Mouse (Mus musculus): Measurements from ENCODE around the gene Rhd. TPM values are rescaled to one million over a fixed set of nuclear protein-coding genes. Genes with fewer than 3 reads are reported as not detected.

Rhd gene
- polyA plus RNA-seq, 1 experiment from 2014 or later = 0.54 TPM

GRCm38 (mm10) chr4:134919733-134920540 is 55.6 kb downstream of the Rhd start:
- H3K9ac ChIP-seq (replicated peaks; ENCODE audit: low read length) = no peak overlapping the region
- DNase-seq = no peak
- 0 out of 2 replicates have a peak, but pooled peaks cover 5% of the 10 kb centered on the region for H3K27me3 ChIP-seq (ENCODE audit: control insufficient read depth, insufficient read depth, low read length)
- H3K4me3 ChIP-seq (replicated peaks; ENCODE audit: low read depth, low read length) = no peak overlapping the region
- H3K4me2 ChIP-seq (ENCODE audit: low read length) = no peak overlapping the region
- 41% methylated on average over 12 of the region's 12 CpGs for WGBS
- ATAC-seq (ENCODE audit: low FRiP score, low TSS enrichment) = no peak
- H3K27ac ChIP-seq (replicated peaks; ENCODE audit: low read depth, low read length) = no peak overlapping the region
- peaks cover 5% of the 10 kb centered on the region for H3K4me1 ChIP-seq (ENCODE audit: control insufficient read depth, insufficient read depth, low read length)
- 0 out of 2 replicates have a peak, but pooled peaks cover 3% of the 10 kb centered on the region for H3K36me3 ChIP-seq (ENCODE audit: control insufficient read depth, insufficient read depth, low read length)
- no peaks in the 10 kb centered on the region for H3K9me3 ChIP-seq (ENCODE audit: control insufficient read depth, low read length)

GRCm38 (mm10) chr4:134920631-134921030 is 56.3 kb downstream of the Rhd start:
- 0 out of 2 replicates have a peak, but pooled peaks cover 5% of the 10 kb centered on the region for H3K27me3 ChIP-seq (ENCODE audit: control insufficient read depth, insufficient read depth, low read length)
- H3K4me1 ChIP-seq (ENCODE audit: control insufficient read depth, insufficient read depth, low read length) = peaks cover 11% of the 10 kb centered on the region
- H3K9me3 ChIP-seq (ENCODE audit: control insufficient read depth, low read length) = no peaks in the 10 kb centered on the region
- 95% methylated on average over 6 of the region's 6 CpGs for WGBS
- H3K4me3 ChIP-seq (replicated peaks; ENCODE audit: low read depth, low read length) = no peak overlapping the region
- H3K9ac ChIP-seq (replicated peaks; ENCODE audit: low read length) = no peak overlapping the region
- peaks cover 9% of the 10 kb centered on the region for H3K36me3 ChIP-seq (ENCODE audit: control insufficient read depth, insufficient read depth, low read length)
- H3K4me2 ChIP-seq (ENCODE audit: low read length) = no peak overlapping the region
- ATAC-seq (ENCODE audit: low FRiP score, low TSS enrichment) = no peak
- H3K27ac ChIP-seq (replicated peaks; ENCODE audit: low read depth, low read length) = no peak overlapping the region
- no peak for DNase-seq

GRCm38 (mm10) chr4:134921703-134922102 is 57.4 kb downstream of the Rhd start:
- no peaks in the 10 kb centered on the region for H3K9me3 ChIP-seq (ENCODE audit: control insufficient read depth, low read length)
- WGBS = 89% methylated on average over 4 of the region's 4 CpGs
- 0 out of 2 replicates have a peak, but pooled peaks cover 2% of the 10 kb centered on the region for H3K27me3 ChIP-seq (ENCODE audit: control insufficient read depth, insufficient read depth, low read length)
- no peak overlapping the region for H3K27ac ChIP-seq (replicated peaks; ENCODE audit: low read depth, low read length)
- no peak overlapping the region for H3K4me2 ChIP-seq (ENCODE audit: low read length)
- peaks cover 19% of the 10 kb centered on the region for H3K36me3 ChIP-seq (ENCODE audit: control insufficient read depth, insufficient read depth, low read length)
- DNase-seq = no peak
- no peak overlapping the region for H3K4me3 ChIP-seq (replicated peaks; ENCODE audit: low read depth, low read length)
- H3K4me1 ChIP-seq (ENCODE audit: control insufficient read depth, insufficient read depth, low read length) = peaks cover 17% of the 10 kb centered on the region
- no peak overlapping the region for H3K9ac ChIP-seq (replicated peaks; ENCODE audit: low read length)
- ATAC-seq (ENCODE audit: low FRiP score, low TSS enrichment) = no peak

- Histone ChIP-seq H3K9me3 (ENCODE audit: control insufficient read depth, low read length) (no peaks in the 10 kb centered on the region), H3K27ac (replicated peaks; ENCODE audit: low read depth, low read length) (peak overlapping the region; percentile 92), H3K9ac (replicated peaks; ENCODE audit: low read length) (peak overlapping the region; percentile 53), H3K4me1 (ENCODE audit: control insufficient read depth, insufficient read depth, low read length) (peaks cover 17% of the 10 kb centered on the region), H3K27me3 (ENCODE audit: control insufficient read depth, insufficient read depth, low read length) (no peaks in the 10 kb centered on the region), H3K36me3 (ENCODE audit: control insufficient read depth, insufficient read depth, low read length) (peaks cover 26% of the 10 kb centered on the region), H3K4me3 (replicated peaks; ENCODE audit: low read depth, low read length) (peak overlapping the region; percentile 99), H3K4me2 (ENCODE audit: low read length) (peak overlapping the region; percentile 95)
- no peak for DNase-seq
- WGBS = 67% methylated on average over 10 of the region's 10 CpGs
- ATAC-seq (ENCODE audit: low FRiP score, low TSS enrichment) = no peak
Measured at GRCm38 (mm10) chr4:134922111-134922924, 58.0 kb downstream of the Rhd start.

GRCm38 (mm10) chr4:134922925-134923244 is 58.5 kb downstream of the Rhd start:
- Histone ChIP-seq H3K36me3 (ENCODE audit: control insufficient read depth, insufficient read depth, low read length) (peaks cover 31% of the 10 kb centered on the region), H3K9ac (replicated peaks; ENCODE audit: low read length) (peak overlapping the region; percentile 53), H3K4me3 (replicated peaks; ENCODE audit: low read depth, low read length) (peak overlapping the region; percentile 99), H3K27me3 (ENCODE audit: control insufficient read depth, insufficient read depth, low read length) (no peaks in the 10 kb centered on the region), H3K4me2 (ENCODE audit: low read length) (peak overlapping the region; percentile 95), H3K4me1 (ENCODE audit: control insufficient read depth, insufficient read depth, low read length) (peaks cover 17% of the 10 kb centered on the region), H3K27ac (replicated peaks; ENCODE audit: low read depth, low read length) (peak overlapping the region; percentile 92), H3K9me3 (ENCODE audit: control insufficient read depth, low read length) (no peaks in the 10 kb centered on the region)
- DNase-seq (peak; percentile 78), ATAC-seq (ENCODE audit: low FRiP score, low TSS enrichment) (peak; percentile 77; the same call in 1 of the 2 replicates)
- under 1% methylated on average over 13 of the region's 13 CpGs for WGBS

GRCm38 (mm10) chr4:134923258-134924018 is 59.1 kb downstream of the Rhd start, which contains the start of gene Rsrp1:
Gene Rsrp1, plus strand, starts transcription at chr4:134923592.
- peaks cover 36% of the 10 kb centered on the region for H3K36me3 ChIP-seq (ENCODE audit: control insufficient read depth, insufficient read depth, low read length)
- peak within 1 kb of the TSS; percentile 95 for H3K4me2 ChIP-seq (ENCODE audit: low read length)
- peaks cover 17% of the 10 kb centered on the region for H3K4me1 ChIP-seq (ENCODE audit: control insufficient read depth, insufficient read depth, low read length)
- WGBS = under 1% methylated on average over 64 of the region's 64 CpGs
- H3K4me3 ChIP-seq (replicated peaks; ENCODE audit: low read depth, low read length) = peak within 1 kb of the TSS; percentile 99
- peak; percentile 94 for ATAC-seq (ENCODE audit: low FRiP score, low TSS enrichment)
- DNase-seq = peak; percentile 100
- no peaks in the 10 kb centered on the region for H3K9me3 ChIP-seq (ENCODE audit: control insufficient read depth, low read length)
- no peaks in the 10 kb centered on the region for H3K27me3 ChIP-seq (ENCODE audit: control insufficient read depth, insufficient read depth, low read length)
- H3K9ac ChIP-seq (replicated peaks; ENCODE audit: low read length) = peak within 1 kb of the TSS; percentile 87
- H3K27ac ChIP-seq (replicated peaks; ENCODE audit: low read depth, low read length) = peak within 1 kb of the TSS; percentile 92

- Histone ChIP-seq H3K4me1 (ENCODE audit: control insufficient read depth, insufficient read depth, low read length) (peaks cover 17% of the 10 kb centered on the region), H3K9me3 (ENCODE audit: control insufficient read depth, low read length) (no peaks in the 10 kb centered on the region), H3K27me3 (ENCODE audit: control insufficient read depth, insufficient read depth, low read length) (no peaks in the 10 kb centered on the region), H3K4me3 (replicated peaks; ENCODE audit: low read depth, low read length) (peak overlapping the region; percentile 99), H3K9ac (replicated peaks; ENCODE audit: low read length) (peak overlapping the region; percentile 87), H3K4me2 (ENCODE audit: low read length) (peak overlapping the region; percentile 95), H3K36me3 (ENCODE audit: control insufficient read depth, insufficient read depth, low read length) (peaks cover 39% of the 10 kb centered on the region), H3K27ac (replicated peaks; ENCODE audit: low read depth, low read length) (peak overlapping the region; percentile 92)
- DNase-seq (peak; percentile 58), ATAC-seq (ENCODE audit: low FRiP score, low TSS enrichment) (peak; percentile 22; the same call in 1 of the 2 replicates)
- under 1% methylated on average over 75 of the region's 75 CpGs for WGBS
Measured at GRCm38 (mm10) chr4:134924019-134924741, 59.8 kb downstream of the Rhd start.

- H3K9ac ChIP-seq (replicated peaks; ENCODE audit: low read length) = peak overlapping the region; percentile 34; the same call in 1 of the 2 replicates
- ATAC-seq (ENCODE audit: low FRiP score, low TSS enrichment) (no peak), DNase-seq (no peak)
- peaks cover 17% of the 10 kb centered on the region for H3K4me1 ChIP-seq (ENCODE audit: control insufficient read depth, insufficient read depth, low read length)
- H3K9me3 ChIP-seq (ENCODE audit: control insufficient read depth, low read length) = no peaks in the 10 kb centered on the region
- 84% methylated on average over 8 of the region's 8 CpGs for WGBS
- no peak overlapping the region for H3K27ac ChIP-seq (replicated peaks; ENCODE audit: low read depth, low read length)
- peak overlapping the region; percentile 95 for H3K4me2 ChIP-seq (ENCODE audit: low read length)
- no peaks in the 10 kb centered on the region for H3K27me3 ChIP-seq (ENCODE audit: control insufficient read depth, insufficient read depth, low read length)
- peak overlapping the region; percentile 99 for H3K4me3 ChIP-seq (replicated peaks; ENCODE audit: low read depth, low read length)
- peaks cover 39% of the 10 kb centered on the region for H3K36me3 ChIP-seq (ENCODE audit: control insufficient read depth, insufficient read depth, low read length)
Measured at GRCm38 (mm10) chr4:134925206-134925605, 60.9 kb downstream of the Rhd start.
